Mouse (Mus musculus): ENCODE data around the gene Ctsh.

DNA sequence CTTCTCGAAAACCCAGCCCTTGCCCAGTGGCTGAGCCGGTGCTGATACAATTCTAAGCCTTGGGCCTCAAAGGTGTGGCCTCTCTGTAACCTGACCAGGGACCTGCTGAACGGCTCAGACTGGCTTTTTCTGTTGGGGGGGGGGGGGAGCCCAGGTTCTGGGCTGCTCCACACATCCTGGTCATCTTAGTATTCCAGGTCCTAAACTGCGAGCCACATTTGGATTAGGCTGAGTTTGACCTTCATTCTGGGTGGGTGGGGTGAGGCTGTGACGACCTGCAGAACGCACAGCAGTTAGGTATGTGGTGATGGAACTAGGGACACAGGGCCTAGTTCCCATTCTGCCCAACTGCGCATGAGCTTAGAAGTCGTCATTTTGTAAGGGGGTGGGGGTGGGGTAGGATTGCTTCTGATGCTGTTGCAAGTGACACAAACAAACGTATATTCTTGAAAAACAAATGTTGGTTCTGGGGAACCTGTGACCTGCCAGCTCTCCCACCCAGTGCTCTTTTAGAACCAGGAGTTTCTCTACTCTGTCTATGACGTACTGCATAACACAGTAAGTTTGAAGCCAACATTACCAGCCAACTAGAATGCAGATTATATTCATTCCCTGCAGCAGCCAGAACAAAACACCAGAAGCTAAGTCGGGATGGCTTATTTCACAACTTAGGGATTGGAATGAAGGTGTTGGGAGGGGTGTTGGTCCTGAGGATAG lies 70.4 kb downstream of the Ctsh start:
- TF ChIP-seq CTCF (IDR thresholded peaks at IDR 0.05; ENCODE audit: control insufficient read depth, insufficient read depth, low read length): no peak
- no peak for TF ChIP-seq POLR2A (IDR thresholded peaks at IDR 0.05; ENCODE audit: borderline replicate concordance, control insufficient read depth, low read depth, low read length)
